Mouse (Mus musculus) granulocyte monocyte progenitor cell, adult 5-6 weeks (primary cell): ENCODE results near the gene Nmnat3. TPM values are rescaled to one million over a fixed set of nuclear protein-coding genes. Genes with fewer than 3 reads are reported as not detected.
A peak's percentile ranks its signal among the peaks of the same experiment; 100 is the strongest.

ENCODE experiments used
- ATAC-seq: replicated peaks from 2 replicates; pipeline ENCODE4 v1.8.0; 2016; ENCODE audit warnings: mild to moderate bottlenecking, moderate TSS enrichment, inconsistent platforms; ENCODE audit not compliant: poor library complexity, severe bottlenecking
- total RNA-seq, 2 experiments: library from RNA; stranded (forward) in 1 of 2; stranded (reverse) in 1 of 2; fragments of 200-712, 200-1000 nt in 1 of 2; fragments of >200 nt in 1 of 2; fragmentation: Nextera tagmentation in 1 of 2; gene quantifications; 2 replicates each; pipeline ENCODE4 v1.2.3; 2014 to 2017

The Nmnat3 gene
- total RNA-seq, 2 experiments from 2014 or later: 18.2 to 25.1 TPM

GRCm38 (mm10) chr9:98407771-98408170 lies 120.5 kb downstream of the Nmnat3 start:
- no peak for ATAC-seq

- peak; percentile 92 for ATAC-seq
Measured at GRCm38 (mm10) chr9:98409137-98409536, 121.9 kb downstream of the Nmnat3 start.

GRCm38 (mm10) chr9:98415427-98415826 lies 128.2 kb downstream of the Nmnat3 start:
- no peak for ATAC-seq

GRCm38 (mm10) chr9:98417919-98418318 lies 130.7 kb downstream of the Nmnat3 start:
- ATAC-seq: no peak

- no peak for ATAC-seq
Measured at GRCm38 (mm10) chr9:98418346-98418745, 131.1 kb downstream of the Nmnat3 start.

- no peak for ATAC-seq
Measured at GRCm38 (mm10) chr9:98420666-98421065, 133.4 kb downstream of the Nmnat3 start.

GRCm38 (mm10) chr9:98421903-98422302 lies 134.7 kb downstream of the Nmnat3 start:
- ATAC-seq: no peak

GRCm38 (mm10) chr9:98422656-98423055 lies 135.4 kb downstream of the Nmnat3 start, which contains the start of gene Rbp1:
Gene Rbp1 (plus strand): TSS chr9:98422961.
- ATAC-seq: no peak

GRCm38 (mm10) chr9:98423691-98424090 lies 136.5 kb downstream of the Nmnat3 start:
- ATAC-seq: no peak

- ATAC-seq: no peak
Measured at GRCm38 (mm10) chr9:98424291-98424690, 137.1 kb downstream of the Nmnat3 start.

- peak; percentile 78 for ATAC-seq
Measured at GRCm38 (mm10) chr9:98424725-98425210, 137.5 kb downstream of the Nmnat3 start.

GRCm38 (mm10) chr9:98425351-98425880 lies 138.2 kb downstream of the Nmnat3 start:
- ATAC-seq: peak; percentile 35; the same call in 1 of the 2 replicates

GRCm38 (mm10) chr9:98427906-98428517 lies 140.8 kb downstream of the Nmnat3 start:
- ATAC-seq: no peak

- no peak for ATAC-seq
Measured at GRCm38 (mm10) chr9:98428783-98429182, 141.5 kb downstream of the Nmnat3 start.

- ATAC-seq: no peak
Measured at GRCm38 (mm10) chr9:98429806-98430205, 142.6 kb downstream of the Nmnat3 start.

- ATAC-seq: no peak
Measured at GRCm38 (mm10) chr9:98430528-98430927, 143.3 kb downstream of the Nmnat3 start.

- ATAC-seq: no peak
Measured at GRCm38 (mm10) chr9:98433021-98433420, 145.8 kb downstream of the Nmnat3 start.

- no peak for ATAC-seq
Measured at GRCm38 (mm10) chr9:98433956-98434588, 146.8 kb downstream of the Nmnat3 start.

GRCm38 (mm10) chr9:98437819-98438218 lies 150.6 kb downstream of the Nmnat3 start:
- ATAC-seq: no peak

- no peak for ATAC-seq
Measured at GRCm38 (mm10) chr9:98439091-98439490, 151.9 kb downstream of the Nmnat3 start.

- ATAC-seq: peak; percentile 70
Measured at GRCm38 (mm10) chr9:98442638-98443037, 155.4 kb downstream of the Nmnat3 start.
